Mouse (Mus musculus) neural tube, embryonic 15.5 days (tissue): ENCODE results near the gene Ccdc154. TPM values are rescaled to one million over a fixed set of nuclear protein-coding genes. Genes with fewer than 3 reads are reported as not detected.
"Not testable (repeated sequence)": the region's sequence is repeated elsewhere in the genome, so short reads cannot be mapped to it uniquely, and the experiment has no call there.

Source experiments
- ATAC-seq: fragments of 200-750 bp; cut with Nextera tagmentation; 2 replicates; pipeline ENCODE4 v1.8.0; 2017; ENCODE audit warnings: mild to moderate bottlenecking, moderate TSS enrichment, moderate library complexity; ENCODE audit not compliant: low FRiP score
- H3K27ac ChIP-seq: fragments of 300-500 bp; sonication (generic); replicated peaks from 2 replicates; pipeline ENCODE4 v1.5.1; 2015; ENCODE audit warnings: mild to moderate bottlenecking, inconsistent platforms
- H3K27me3 ChIP-seq: fragments of 300-500 bp; sonication (generic); replicated peaks from 2 replicates; pipeline ENCODE4 v1.6.1; 2015; ENCODE audit warnings: inconsistent platforms
- H3K36me3 ChIP-seq: fragments of 300-500 bp; sonication (generic); 2 replicates; pipeline ENCODE4 v1.6.1; 2015; ENCODE audit warnings: inconsistent platforms
- H3K4me1 ChIP-seq: fragments of 300-500 bp; sonication (generic); 2 replicates; pipeline ENCODE4 v1.6.1; 2015; ENCODE audit warnings: inconsistent platforms
- H3K4me2 ChIP-seq: fragments of 300-500 bp; sonication (generic); 2 replicates; pipeline ENCODE4 v1.6.1; 2015; ENCODE audit warnings: inconsistent platforms, mild to moderate bottlenecking, moderate library complexity
- H3K4me3 ChIP-seq: fragments of 300-500 bp; sonication (generic); replicated peaks from 2 replicates; pipeline ENCODE4 v1.5.1; 2015; ENCODE audit warnings: mild to moderate bottlenecking, inconsistent platforms
- H3K9ac ChIP-seq: fragments of 300-500 bp; sonication (generic); replicated peaks from 2 replicates; pipeline ENCODE4 v1.6.1; 2015; ENCODE audit warnings: mild to moderate bottlenecking, inconsistent platforms
- H3K9me3 ChIP-seq: fragments of 300-500 bp; sonication (generic); replicated peaks from 2 replicates; pipeline ENCODE4 v1.6.1; 2016; ENCODE audit warnings: inconsistent platforms
- WGBS: fragments of 180-500 bp; shearing (Covaris S2); methylation state at CpG from one replicate; pipeline ENCODE4 v1.1.7; 2015; ENCODE audit warnings: mixed read lengths; 5-methylcytosine and 5-hydroxymethylcytosine counted together
- polyA plus RNA-seq: library from polyadenylated mRNA; unstranded; fragments of >200 nt; fragmentation: Nextera tagmentation; extraction: Ambion mirVana; gene quantifications from 2 replicates; pipeline ENCODE4 v1.2.1, GENCODE M21; 2015

Ccdc154 gene
- not detected in 2 replicates for polyA plus RNA-seq

- Histone ChIP-seq H3K27me3 (no peaks in the 10 kb centered on the region), H3K4me3 (no peak within 1 kb of the TSS), H3K9me3 (no peaks in the 10 kb centered on the region), H3K4me2 (no peak within 1 kb of the TSS), H3K4me1 (no peaks in the 10 kb centered on the region), H3K36me3 (peaks cover 39% of the 10 kb centered on the region), H3K9ac (no peak within 1 kb of the TSS), H3K27ac (no peak within 1 kb of the TSS)
- ATAC-seq: no peak
- 80% methylated on average over 1 of the region's 1 CpGs for WGBS
Observed at GRCm38 (mm10) chr17:25162161-25162560, at the start of gene Ccdc154. TSS of gene Ccdc154 (plus strand) at chr17:25162461.

- Histone ChIP-seq H3K9me3 (no peaks in the 10 kb centered on the region), H3K27ac (peak overlapping the region; percentile 91), H3K4me1 (peaks cover 38% of the 10 kb centered on the region), H3K4me3 (peak overlapping the region; percentile 70), H3K36me3 (peaks cover 29% of the 10 kb centered on the region), H3K4me2 (peak overlapping the region; percentile 98), H3K9ac (peak overlapping the region; percentile 74), H3K27me3 (peaks cover 4% of the 10 kb centered on the region; the same call in 1 of the 2 replicates)
- 12% methylated on average over 23 of the region's 23 CpGs for whole genome bisulfite sequencing
- ATAC-seq: no peak; the same call in none of the 2 replicates
Observed at GRCm38 (mm10) chr17:25114908-25115645, 47.2 kb upstream of the Ccdc154 start.

- peak within 1 kb of the TSS; percentile 91 for H3K27ac ChIP-seq
- WGBS: 3% methylated on average over 40 of the region's 40 CpGs
- peaks cover 4% of the 10 kb centered on the region; the same call in 1 of the 2 replicates for H3K27me3 ChIP-seq
- H3K9me3 ChIP-seq: no peaks in the 10 kb centered on the region
- H3K4me1 ChIP-seq: peaks cover 38% of the 10 kb centered on the region
- peak within 1 kb of the TSS; percentile 74 for H3K9ac ChIP-seq
- peak within 1 kb of the TSS; percentile 98 for H3K4me2 ChIP-seq
- H3K36me3 ChIP-seq: peaks cover 22% of the 10 kb centered on the region
- peak within 1 kb of the TSS; percentile 70 for H3K4me3 ChIP-seq
- peak; percentile 96 for ATAC-seq
Observed at GRCm38 (mm10) chr17:25115664-25116432, 46.4 kb upstream of the Ccdc154 start, which contains the start of gene Telo2. TSS of gene Telo2 (minus strand) at chr17:25115967.

GRCm38 (mm10) chr17:25117263-25117662 lies 45.0 kb upstream of the Ccdc154 start:
- peaks cover 13% of the 10 kb centered on the region; the same call in 1 of the 2 replicates for H3K36me3 ChIP-seq
- no peak overlapping the region for H3K4me2 ChIP-seq
- no peaks in the 10 kb centered on the region for H3K9me3 ChIP-seq
- no peak overlapping the region for H3K4me3 ChIP-seq
- no peak overlapping the region for H3K27ac ChIP-seq
- H3K4me1 ChIP-seq: peaks cover 33% of the 10 kb centered on the region
- H3K27me3 ChIP-seq: peaks cover 14% of the 10 kb centered on the region; the same call in 1 of the 2 replicates
- no peak for ATAC-seq
- H3K9ac ChIP-seq: no peak overlapping the region
- WGBS: 34% methylated on average over 4 of the region's 4 CpGs

GRCm38 (mm10) chr17:25120406-25120805 lies 41.9 kb upstream of the Ccdc154 start, which contains the start of gene Ptx4:
TSS of gene Ptx4 (plus strand) at chr17:25120760.
- 54% methylated on average over 3 of the region's 3 CpGs for WGBS
- Histone ChIP-seq H3K36me3 (no peaks in the 10 kb centered on the region), H3K9me3 (no peaks in the 10 kb centered on the region), H3K9ac (no peak within 1 kb of the TSS), H3K4me3 (no peak within 1 kb of the TSS), H3K4me2 (no peak within 1 kb of the TSS), H3K27ac (no peak within 1 kb of the TSS), H3K4me1 (peaks cover 10% of the 10 kb centered on the region), H3K27me3 (peaks cover 21% of the 10 kb centered on the region; the same call in 1 of the 2 replicates)
- no peak for ATAC-seq

GRCm38 (mm10) chr17:25123979-25124378 lies 38.3 kb upstream of the Ccdc154 start:
- no peaks in the 10 kb centered on the region for H3K9me3 ChIP-seq
- H3K27me3 ChIP-seq: peaks cover 17% of the 10 kb centered on the region; the same call in 1 of the 2 replicates
- no peak overlapping the region for H3K4me3 ChIP-seq
- H3K4me2 ChIP-seq: no peak overlapping the region
- no peak overlapping the region for H3K9ac ChIP-seq
- WGBS: 26% methylated on average over 7 of the region's 7 CpGs
- H3K36me3 ChIP-seq: no peaks in the 10 kb centered on the region
- no peak overlapping the region for H3K27ac ChIP-seq
- ATAC-seq: no peak
- H3K4me1 ChIP-seq: no peaks in the 10 kb centered on the region

- not testable (repeated sequence) for ATAC-seq, H3K27ac ChIP-seq, H3K36me3 ChIP-seq, H3K4me1 ChIP-seq, H3K9ac ChIP-seq, H3K4me2 ChIP-seq, H3K9me3 ChIP-seq, H3K4me3 ChIP-seq
- H3K27me3 ChIP-seq: peaks cover 17% of the 10 kb centered on the region; the same call in 1 of the 2 replicates
- WGBS: 80% methylated on average over 3 of the region's 3 CpGs
Observed at GRCm38 (mm10) chr17:25125442-25126060, 36.7 kb upstream of the Ccdc154 start.

- Histone ChIP-seq H3K4me1 (no peaks in the 10 kb centered on the region), H3K27ac (no peak overlapping the region), H3K9ac (no peak overlapping the region), H3K36me3 (no peaks in the 10 kb centered on the region), H3K9me3 (no peaks in the 10 kb centered on the region), H3K4me2 (no peak overlapping the region), H3K27me3 (peaks cover 9% of the 10 kb centered on the region; the same call in 1 of the 2 replicates), H3K4me3 (no peak overlapping the region)
- WGBS: 52% methylated on average over 8 of the region's 8 CpGs
- no peak for ATAC-seq
Observed at GRCm38 (mm10) chr17:25127079-25127478, 35.2 kb upstream of the Ccdc154 start.

GRCm38 (mm10) chr17:25127681-25128080 lies 34.6 kb upstream of the Ccdc154 start:
- no peak overlapping the region for H3K4me3 ChIP-seq
- H3K27ac ChIP-seq: no peak overlapping the region
- 79% methylated on average over 9 of the region's 9 CpGs for WGBS
- H3K36me3 ChIP-seq: no peaks in the 10 kb centered on the region
- H3K27me3 ChIP-seq: peaks cover 3% of the 10 kb centered on the region; the same call in 1 of the 2 replicates
- H3K4me1 ChIP-seq: no peaks in the 10 kb centered on the region
- no peak for ATAC-seq
- no peak overlapping the region for H3K4me2 ChIP-seq
- no peaks in the 10 kb centered on the region for H3K9me3 ChIP-seq
- no peak overlapping the region for H3K9ac ChIP-seq

- WGBS: 97% methylated on average over 1 of the region's 1 CpGs
- no peak for ATAC-seq
- Histone ChIP-seq H3K9ac (no peak overlapping the region), H3K27ac (no peak overlapping the region), H3K27me3 (no peaks in the 10 kb centered on the region), H3K36me3 (no peaks in the 10 kb centered on the region), H3K4me3 (no peak overlapping the region), H3K9me3 (no peaks in the 10 kb centered on the region), H3K4me2 (no peak overlapping the region), H3K4me1 (peaks cover 16% of the 10 kb centered on the region)
Observed at GRCm38 (mm10) chr17:25130060-25130459, 32.2 kb upstream of the Ccdc154 start.

GRCm38 (mm10) chr17:25133275-25133698 lies 29.0 kb upstream of the Ccdc154 start, which contains the start of gene Clcn7:
TSS of gene Clcn7 (plus strand) at chr17:25133391.
- Histone ChIP-seq H3K4me1 (peaks cover 31% of the 10 kb centered on the region), H3K27ac (peak within 1 kb of the TSS; percentile 69; the same call in 1 of the 2 replicates), H3K4me2 (peak within 1 kb of the TSS; percentile 77), H3K27me3 (no peaks in the 10 kb centered on the region), H3K36me3 (no peaks in the 10 kb centered on the region), H3K9me3 (no peaks in the 10 kb centered on the region), H3K4me3 (peak within 1 kb of the TSS; percentile 84), H3K9ac (peak within 1 kb of the TSS; percentile 75)
- WGBS: under 1% methylated on average over 40 of the region's 40 CpGs
- peak; percentile 94 for ATAC-seq
